Mouse (Mus musculus) adrenal gland (tissue): ENCODE data around the gene Tmem45a.
"Not testable (repeated sequence)": the region's sequence is repeated elsewhere in the genome, so short reads cannot be mapped to it uniquely, and the experiment has no call there.

Experiments used
- intact Hi-C: fragments of 180-260 bp; cut with DNase I; formaldehyde crosslinking; loops from one replicate; pipeline ENCODE4 v1.15.1; 2025
- long read RNA-seq, 2 experiments: library from polyadenylated mRNA; unstranded; transcript quantifications; one replicate each; pipeline ENCODE4 v2.0.0; 2020; ENCODE audit warnings: borderline replicate concordance in 1 of 2; ENCODE audit not compliant: insufficient replicate concordance in 1 of 2

Tmem45a gene
- long read RNA-seq, experiment 1, partial matches to known transcripts = 0 of 4 reads
- long read RNA-seq, experiment 1, other reads (novel, unspliced or antisense) = 0 of 4 reads
- long read RNA-seq, experiment 2, transcript Tmem45a-201 (6 exons, 2,701 nt) = major isoform, 6 of 8 reads
- long read RNA-seq, experiment 2, partial matches to known transcripts = 0 of 8 reads
- long read RNA-seq, experiment 2, other reads (novel, unspliced or antisense) = 2 of 8 reads

DNA sequence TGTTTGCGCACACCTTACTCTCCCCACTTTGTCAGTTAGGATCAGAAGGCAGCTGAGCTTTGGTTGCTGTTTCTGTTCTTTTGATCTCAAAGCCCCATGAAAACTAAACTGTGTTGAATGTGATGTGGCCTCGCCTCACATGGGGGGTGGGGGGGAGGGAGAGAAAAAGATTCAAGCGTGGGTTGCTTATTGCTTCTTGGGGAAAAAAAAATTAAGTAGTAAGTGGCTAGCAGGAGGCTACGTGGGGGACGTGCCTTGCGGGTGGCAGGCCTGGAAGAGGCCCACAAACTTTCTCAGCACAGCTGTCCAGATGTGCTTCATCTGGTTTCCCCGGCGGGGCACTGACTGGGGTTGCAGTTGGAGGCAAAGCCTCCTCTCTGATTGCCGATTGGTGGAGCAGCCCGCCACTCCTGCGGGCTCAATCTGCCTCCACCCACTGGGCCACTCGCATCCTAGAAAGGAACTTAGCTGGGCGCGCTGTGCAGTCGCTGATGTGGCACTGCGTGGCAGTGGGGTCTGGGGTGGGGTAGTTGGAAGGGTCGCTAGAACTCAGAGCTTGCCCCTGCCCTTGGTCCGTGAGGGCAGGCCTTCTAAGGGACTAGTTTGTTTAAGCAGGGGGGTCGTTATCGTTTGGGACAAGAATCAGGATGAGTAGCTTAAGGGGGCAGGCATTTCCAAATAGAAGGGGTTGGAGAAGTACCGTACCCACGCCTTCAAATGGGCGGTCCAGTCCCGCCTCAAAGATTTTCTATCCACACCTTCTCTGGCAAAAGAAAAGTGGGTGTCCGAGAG is at the start of gene Tmem45a:
TSS of gene Tmem45a (minus strand) at position 343 of the 792 bp plus-strand sequence.
- intact Hi-C loops = no loop called here

DNA sequence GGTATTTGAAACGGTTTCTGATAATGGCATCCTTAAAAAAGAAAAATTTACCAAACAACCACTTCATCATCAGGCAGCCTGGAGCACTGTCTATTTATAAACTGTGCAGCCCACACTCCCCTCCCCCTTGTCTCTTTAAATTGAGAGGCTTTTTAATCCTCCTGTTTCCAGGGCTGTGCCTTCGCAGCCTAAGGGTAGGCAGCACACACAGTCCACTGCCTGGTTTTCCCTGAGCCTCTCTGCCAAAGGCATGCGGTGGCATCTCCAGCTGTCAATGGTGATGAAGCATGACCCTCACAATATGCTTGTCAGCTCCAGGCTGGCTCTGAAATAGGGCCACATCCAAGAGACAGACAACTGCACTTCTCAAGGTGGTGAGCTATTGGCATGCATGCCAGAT is 42.1 kb upstream of the Tmem45a start, which contains the start of gene Lnp1:
TSS of gene Lnp1 (minus strand) at position 39 of the 400 bp plus-strand sequence.
- intact Hi-C loops = no loop called here

GRCm38 (mm10) chr16:56920102-56920657 is 34.2 kb upstream of the Tmem45a start:
- intact Hi-C loops = loop anchor here (2.0 kb wide), 2 partner anchors 149 to 173 kb away; no protein-coding TSS in a partner anchor

DNA sequence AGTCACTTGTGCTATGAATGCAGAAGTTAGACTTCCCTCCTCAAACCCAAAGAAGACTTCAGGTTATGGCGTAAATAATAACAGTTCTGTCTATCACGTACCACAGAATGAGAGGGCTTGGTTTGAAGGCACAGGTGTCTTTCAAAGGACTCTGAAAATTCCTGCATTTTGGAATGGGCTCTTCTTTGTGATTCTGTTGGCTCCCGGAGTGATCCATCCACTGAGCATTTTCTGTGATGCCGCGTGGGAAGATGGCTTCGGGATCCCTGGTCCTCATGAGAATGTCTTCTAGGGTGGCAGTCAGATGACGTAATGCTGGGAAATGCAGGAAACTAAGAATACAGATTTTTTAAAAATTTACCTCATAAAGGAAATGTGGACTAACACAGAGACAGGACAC is 31.3 kb upstream of the Tmem45a start:
- intact Hi-C loops = no loop called here

- intact Hi-C loops = no loop called here
Measured at GRCm38 (mm10) chr16:56908986-56909385, 23.0 kb upstream of the Tmem45a start.

- intact Hi-C loops = not testable (repeated sequence)
Measured at GRCm38 (mm10) chr16:56902206-56902605, 16.2 kb upstream of the Tmem45a start.

GRCm38 (mm10) chr16:56891583-56891982 is 5.6 kb upstream of the Tmem45a start:
- intact Hi-C loops = no loop called here

GRCm38 (mm10) chr16:56886616-56887116 is 700 bp upstream of the Tmem45a start:
- intact Hi-C loops = no loop called here

- intact Hi-C loops = no loop called here
Measured at GRCm38 (mm10) chr16:56884811-56885210, 1.2 kb downstream of the Tmem45a start.

DNA sequence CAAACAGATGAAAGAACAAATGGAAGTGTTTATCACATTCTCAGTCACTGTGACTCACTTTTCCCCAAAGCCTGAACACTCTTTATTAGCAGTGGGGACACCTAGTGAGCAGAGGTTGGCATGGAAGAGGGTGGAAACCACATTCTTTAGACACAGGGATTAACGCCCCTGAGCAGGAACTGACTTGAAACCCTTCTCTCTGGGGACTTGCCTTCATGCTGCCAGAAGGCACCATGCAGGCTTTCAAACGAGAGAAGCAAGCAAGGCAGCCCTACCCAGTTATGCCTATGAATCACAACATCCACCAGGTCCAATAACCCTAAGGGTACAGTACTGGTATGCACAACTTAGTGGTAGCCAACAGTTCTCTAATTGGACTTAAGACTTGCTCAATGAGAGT is 12.6 kb downstream of the Tmem45a start:
- intact Hi-C loops = no loop called here

DNA sequence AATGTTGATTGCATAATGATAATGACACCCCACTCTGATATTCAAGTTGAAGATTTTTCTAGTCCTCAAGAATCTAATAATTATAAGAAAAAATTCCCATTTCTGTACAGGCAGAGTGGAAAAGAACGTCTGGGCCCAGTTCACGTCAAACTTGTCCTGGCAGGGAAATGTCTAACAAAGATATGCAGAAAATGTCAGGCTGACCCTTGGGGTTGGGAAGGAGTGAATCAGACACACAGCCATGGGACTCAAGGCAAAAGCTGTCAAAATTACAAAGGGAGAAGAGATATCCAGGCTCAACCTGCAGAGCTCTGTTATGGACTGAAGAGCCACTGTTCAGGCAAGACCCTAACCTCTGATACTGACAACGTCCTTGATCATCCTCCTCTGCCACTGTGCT is 15.5 kb downstream of the Tmem45a start:
- intact Hi-C loops = no loop called here

DNA sequence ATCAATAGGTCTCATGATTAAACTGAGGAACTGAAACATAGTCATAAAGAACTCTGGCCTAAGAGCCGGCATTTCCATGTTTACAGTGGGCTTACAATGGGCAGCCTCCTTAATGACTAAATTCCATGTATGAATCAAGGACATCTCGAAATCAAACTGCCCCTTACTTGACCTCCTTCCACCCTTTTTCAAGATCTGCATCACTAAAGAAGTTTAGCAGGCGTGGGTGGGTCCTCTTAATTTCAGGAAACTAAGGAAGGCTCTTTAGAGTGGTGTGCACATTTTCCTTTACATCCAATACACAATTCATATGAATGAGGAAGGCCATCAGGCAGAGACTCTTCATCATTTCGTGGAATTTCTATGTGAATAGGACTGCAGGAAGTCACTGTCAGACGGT is 17.6 kb downstream of the Tmem45a start:
- intact Hi-C loops = no loop called here

- intact Hi-C loops = no loop called here
Measured at GRCm38 (mm10) chr16:56867591-56867990, 18.4 kb downstream of the Tmem45a start.

GRCm38 (mm10) chr16:56852841-56853587 is 33.0 kb downstream of the Tmem45a start:
- intact Hi-C loops = no loop called here

DNA sequence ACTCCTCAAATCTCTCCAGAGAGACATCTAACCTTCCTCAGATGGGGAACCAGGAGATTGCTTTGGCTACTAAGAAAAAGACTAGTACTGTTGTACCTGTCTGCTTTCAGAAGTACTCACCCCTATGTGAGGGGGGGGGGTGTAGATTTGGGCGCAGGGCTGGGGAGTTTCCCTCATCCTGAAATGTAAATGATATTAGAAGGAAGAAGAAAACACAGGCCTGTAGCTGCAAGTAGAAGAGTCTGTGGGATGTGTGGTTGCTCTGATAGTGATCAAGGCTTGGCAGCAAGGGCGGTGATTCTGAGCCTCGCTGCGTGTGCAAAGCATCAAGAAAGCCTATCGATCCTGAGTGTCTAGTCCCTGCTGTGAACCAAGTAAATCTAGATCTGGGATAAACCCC is 43.0 kb downstream of the Tmem45a start:
- intact Hi-C loops = no loop called here

DNA sequence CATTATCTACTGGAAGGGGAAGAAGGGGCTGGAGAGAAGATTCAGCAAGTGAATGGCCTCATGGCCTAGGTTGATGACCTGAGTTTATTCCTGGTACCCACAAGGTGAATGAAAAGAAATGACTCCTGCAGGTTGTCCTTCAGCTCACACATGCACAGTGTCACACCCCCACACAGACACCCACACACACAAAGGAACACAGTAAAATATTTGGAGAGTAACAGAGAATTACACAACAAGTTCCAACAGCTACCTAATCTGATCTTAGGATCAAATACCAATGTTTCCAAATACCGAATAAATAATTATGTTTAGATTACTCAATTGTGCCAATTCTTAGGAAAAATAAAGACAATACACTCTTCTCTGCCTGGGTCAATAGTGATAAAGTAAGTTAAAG is 52.7 kb downstream of the Tmem45a start:
- intact Hi-C loops = no loop called here

GRCm38 (mm10) chr16:56831986-56832385 is 54.0 kb downstream of the Tmem45a start:
- intact Hi-C loops = no loop called here

DNA sequence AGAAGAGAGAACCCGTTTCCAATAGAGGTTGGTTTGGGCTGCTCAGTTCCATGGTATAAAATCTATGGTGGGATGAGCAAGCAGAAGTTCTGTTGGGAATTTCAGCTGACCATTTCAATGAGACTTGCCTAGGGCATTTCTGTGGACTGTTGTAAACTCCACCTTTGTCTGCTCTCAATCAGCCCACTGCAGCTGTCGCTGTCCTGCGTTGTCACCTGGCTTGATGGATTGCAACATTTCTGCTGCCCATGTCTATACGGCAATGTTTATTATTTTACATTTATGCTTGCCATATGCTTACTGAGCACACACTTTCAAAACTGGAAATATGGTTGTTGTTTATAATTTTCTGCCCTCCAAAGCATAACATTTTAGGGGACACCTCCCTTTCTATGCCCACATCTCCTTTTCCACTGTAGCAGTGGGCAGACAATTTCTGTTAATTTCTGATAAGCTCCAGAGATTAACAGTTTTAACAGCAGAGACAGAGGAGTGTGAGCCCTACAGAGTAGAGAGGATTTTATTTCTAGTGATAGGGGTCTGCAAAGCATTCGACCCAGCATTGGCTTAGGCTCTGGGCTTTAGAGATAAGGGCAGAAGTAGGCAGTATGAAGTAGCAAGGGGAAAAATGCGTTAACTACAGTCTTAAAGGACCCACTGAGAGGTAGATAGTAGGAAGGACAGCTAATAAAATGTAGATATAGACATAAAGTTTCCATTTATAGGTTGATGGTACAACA is 84.4 kb downstream of the Tmem45a start:
- intact Hi-C loops = loop anchor here (2.0 kb wide), 1 partner anchor 117 kb away; no protein-coding TSS in a partner anchor

DNA sequence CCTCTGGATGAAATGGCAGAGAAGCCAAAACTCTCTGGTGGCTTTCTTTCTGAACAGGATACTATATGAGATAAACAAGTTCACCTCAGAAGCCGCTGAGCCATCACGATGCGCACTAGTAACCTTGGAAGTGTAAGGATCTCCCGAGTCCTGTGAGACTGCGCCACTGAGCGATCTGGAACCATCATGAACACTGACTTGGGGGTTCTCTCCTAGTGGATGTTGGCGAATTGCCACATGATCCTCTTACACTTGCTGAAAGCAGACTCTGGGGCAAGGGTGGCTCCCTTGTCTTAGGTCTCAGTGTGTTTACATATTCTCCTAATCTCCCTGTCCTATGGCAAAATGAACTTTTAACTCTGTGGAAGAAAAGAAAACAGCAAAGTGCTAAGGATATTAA is 85.0 kb downstream of the Tmem45a start:
- intact Hi-C loops = loop anchor here (2.0 kb wide), 1 partner anchor 118 kb away; no protein-coding TSS in a partner anchor

DNA sequence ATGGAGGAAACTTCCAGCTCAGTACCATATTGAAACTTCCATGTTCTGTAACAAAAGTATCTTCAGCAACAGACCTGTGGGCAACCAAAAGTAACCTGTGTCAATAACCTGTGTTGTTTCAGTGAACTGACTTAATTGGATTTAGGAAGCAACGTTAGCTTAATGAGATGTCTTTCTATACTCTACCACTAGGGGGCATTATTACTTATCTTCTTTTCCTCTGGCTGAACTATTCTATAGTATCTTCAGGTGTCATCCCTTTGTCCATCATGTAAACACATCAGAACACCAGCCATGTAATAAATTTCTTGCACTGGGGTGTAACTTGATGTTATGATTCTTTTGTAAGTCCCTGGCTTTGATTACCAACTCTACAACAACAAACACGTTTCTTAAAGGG is 85.5 kb downstream of the Tmem45a start:
- intact Hi-C loops = loop anchor here (2.0 kb wide), 1 partner anchor 118 kb away; no protein-coding TSS in a partner anchor
